Mouse (Mus musculus) erythroblast, adult 5-6 weeks (primary cell): Measurements from ENCODE around the gene Nccrp1. TPM values are rescaled to one million over a fixed set of nuclear protein-coding genes. Genes with fewer than 3 reads are reported as not detected.
A peak's percentile ranks its signal among the peaks of the same experiment; 100 is the strongest.

Experiments
- ATAC-seq: replicated peaks from 2 replicates; pipeline ENCODE4 v1.8.0; 2016; ENCODE audit warnings: moderate number of reproducible peaks, mild to moderate bottlenecking, moderate TSS enrichment, inconsistent platforms; ENCODE audit not compliant: poor library complexity, low FRiP score, severe bottlenecking
- total RNA-seq, 2 experiments: library from RNA; stranded (forward) in 1 of 2; stranded (reverse) in 1 of 2; fragments of 150-400 nt in 1 of 2; fragments of 200-764, 138-1000 nt in 1 of 2; gene quantifications; 2 replicates each; pipeline versions ENCODE4 v1.2.3 to v1.2.4; 2015 to 2017; ENCODE audit warnings: low replicate concordance in 2 of 2

The Nccrp1 gene
- total RNA-seq, 2 experiments from 2014 or later, result not detected

GRCm38 (mm10) chr7:28570982-28571682 is 24.1 kb upstream of the Nccrp1 start:
- ATAC-seq, result no peak

GRCm38 (mm10) chr7:28570291-28570981 is 23.4 kb upstream of the Nccrp1 start:
- no peak for ATAC-seq

- peak; percentile 64 for ATAC-seq
These were observed 21.2 kb upstream of the Nccrp1 start for GRCm38 (mm10) chr7:28568253-28568652.

- no peak for ATAC-seq
These were observed 20.5 kb upstream of the Nccrp1 start for GRCm38 (mm10) chr7:28567539-28567938.

GRCm38 (mm10) chr7:28565407-28565806 is 18.4 kb upstream of the Nccrp1 start:
- no peak for ATAC-seq

GRCm38 (mm10) chr7:28562951-28563350 is 15.9 kb upstream of the Nccrp1 start:
- ATAC-seq, result no peak

- ATAC-seq, result no peak
These were observed 15.3 kb upstream of the Nccrp1 start for GRCm38 (mm10) chr7:28562371-28562770.

- ATAC-seq, result no peak
These were observed 14.9 kb upstream of the Nccrp1 start for GRCm38 (mm10) chr7:28561967-28562366.

GRCm38 (mm10) chr7:28560856-28561255 is 13.8 kb upstream of the Nccrp1 start:
- no peak for ATAC-seq

- no peak for ATAC-seq
These were observed 11.4 kb upstream of the Nccrp1 start for GRCm38 (mm10) chr7:28558486-28558885.

GRCm38 (mm10) chr7:28557708-28558107 is 10.7 kb upstream of the Nccrp1 start:
- no peak for ATAC-seq

GRCm38 (mm10) chr7:28557069-28557468 is 10.0 kb upstream of the Nccrp1 start:
- ATAC-seq, result no peak

GRCm38 (mm10) chr7:28555939-28556535 is 9.0 kb upstream of the Nccrp1 start:
- ATAC-seq, result no peak

GRCm38 (mm10) chr7:28553076-28553475 is 6.0 kb upstream of the Nccrp1 start:
- no peak for ATAC-seq

- no peak for ATAC-seq
These were observed 574 bp upstream of the Nccrp1 start for GRCm38 (mm10) chr7:28547628-28548027.

GRCm38 (mm10) chr7:28546649-28547048 is 405 bp downstream of the Nccrp1 start:
- ATAC-seq, result no peak

GRCm38 (mm10) chr7:28545891-28546210 is 1.2 kb downstream of the Nccrp1 start:
- ATAC-seq, result no peak

- ATAC-seq, result no peak; the same call in 1 of the 2 replicates
These were observed 1.8 kb downstream of the Nccrp1 start for GRCm38 (mm10) chr7:28545048-28545890.

GRCm38 (mm10) chr7:28544051-28544601 is 2.9 kb downstream of the Nccrp1 start:
- no peak for ATAC-seq

- ATAC-seq, result no peak
These were observed 6.5 kb downstream of the Nccrp1 start, which contains the start of gene Sycn for GRCm38 (mm10) chr7:28540526-28540925. Gene Sycn (plus strand): TSS chr7:28540885.
